Mouse (Mus musculus) CD4-positive, CD25-positive, alpha-beta regulatory T cell, adult 9 weeks (primary cell): ENCODE measurements around the gene Bag1. TPM values are rescaled to one million over a fixed set of nuclear protein-coding genes. Genes with fewer than 3 reads are reported as not detected.

Source experiments
- polyA plus RNA-seq: library from polyadenylated mRNA; unstranded; fragments of 100-300 nt; shearing (Covaris generic); gene quantifications from one replicate; pipeline ENCODE4 v1.2.1, GENCODE M21; 2017

Bag1 gene
- polyA plus RNA-seq, result 11.8 TPM

GRCm38 (mm10) chr4:40948160-40948708, at the start of gene Bag1, which contains the start of gene Chmp5:
TSS of gene Bag1 (minus strand) at chr4:40948294.
TSS of gene Chmp5 (plus strand) at chr4:40948407.

GRCm38 (mm10) chr4:40970842-40971701, 23.0 kb upstream of the Bag1 start, which contains the start of gene Nfx1:
TSS of gene Nfx1 (plus strand) at chr4:40970906.

GRCm38 (mm10) chr4:40919785-40920184, 28.3 kb downstream of the Bag1 start, which contains the start of gene Spink4:
TSS of gene Spink4 (plus strand) at chr4:40920052.

Other genes starting within 250 kb of the Bag1 start
- 42.3 TPM for gene Aptx, start 245.1 kb downstream of the Bag1 start, polyA plus RNA-seq
- 339 TPM for gene Dnaja1, start 226.1 kb downstream of the Bag1 start, polyA plus RNA-seq
- 149 TPM for gene Smu1, start 190.4 kb downstream of the Bag1 start, polyA plus RNA-seq
- gene B4galt1, start 94.3 kb downstream of the Bag1 start, polyA plus RNA-seq, result 17.6 TPM
- gene Spink4, start 28.2 kb downstream of the Bag1 start, polyA plus RNA-seq, result not detected
- 91.5 TPM for gene Chmp5, start 113 bp upstream of the Bag1 start, polyA plus RNA-seq
- gene Nfx1, start 22.6 kb upstream of the Bag1 start, polyA plus RNA-seq, result 135 TPM
- not detected for gene Aqp7, start 99.8 kb upstream of the Bag1 start, polyA plus RNA-seq
- 18.1 TPM for gene Aqp3, start 149.9 kb upstream of the Bag1 start, polyA plus RNA-seq
- 65.1 TPM for gene Nol6, start 176.2 kb upstream of the Bag1 start, polyA plus RNA-seq
- gene Ube2r2, start 187.4 kb upstream of the Bag1 start, polyA plus RNA-seq, result 19.8 TPM